In genomic region chr11:76309072-76309471, GRCm38 (mm10) we compare ENCODE assay signal across 15 mouse cellular contexts.
DNase-seq lines count a peak whose midpoint lies in the region; ATAC-seq and TF ChIP-seq lines count a peak whose summit lies in the region.
"Had no signal": no experiment of that assay in that cellular context is flagged by ENCODE, and none has a peak within 500 bp of the region (broad histone marks: within the 10 kb centered on the region; RNA-seq: fewer than 3 reads in every experiment).

No protein-coding gene starts in this region.

- 0 out of 2 replicates have a peak overlapping the region, but pooled peaks have one; percentile 31 for H3K27ac ChIP-seq in kidney, postnatal 0 days
- no peak overlapping the region for H3K27ac ChIP-seq in kidney, adult 2 months (ENCODE audit: insufficient read depth, low read depth, low read length)
- H3K27ac ChIP-seq in embryonic facial prominence, embryonic 10.5 days (replicated peaks): peak overlapping the region; percentile 81
- H3K27ac ChIP-seq in limb, embryonic 12.5 days: peak overlapping the region; percentile 92
- H3K27ac ChIP-seq: hindbrain, embryonic 14.5 days; intestine, embryonic 15.5 days; layer of hippocampus, adult 2 months had no signal

- H3K27me3 ChIP-seq in kidney, postnatal 0 days (ENCODE audit: insufficient read depth, low read length): no peaks in the 10 kb centered on the region
- H3K27me3 ChIP-seq in kidney, adult 2 months (replicated peaks; ENCODE audit: control insufficient read depth, insufficient read depth, low read length): no peaks in the 10 kb centered on the region
- H3K27me3 ChIP-seq in embryonic facial prominence, embryonic 10.5 days (replicated peaks; ENCODE audit: low read depth, poor library complexity, severe bottlenecking): no peaks in the 10 kb centered on the region
- no peaks in the 10 kb centered on the region for H3K27me3 ChIP-seq in limb, embryonic 12.5 days
- H3K27me3 ChIP-seq: intestine, embryonic 15.5 days had no signal

- no peak overlapping the region for H3K4me3 ChIP-seq in kidney, postnatal 0 days (replicated peaks; ENCODE audit: low read depth, low read length)
- no peak overlapping the region for H3K4me3 ChIP-seq in kidney, adult 2 months (ENCODE audit: insufficient read depth, low read depth, low read length)
- no peak overlapping the region for H3K4me3 ChIP-seq in embryonic facial prominence, embryonic 10.5 days
- H3K4me3 ChIP-seq in limb, embryonic 12.5 days (replicated peaks): no peak overlapping the region
- H3K4me3 ChIP-seq: intestine, embryonic 15.5 days; layer of hippocampus, adult 2 months had no signal

- no peak overlapping the region for H3K9ac ChIP-seq in kidney, postnatal 0 days (ENCODE audit: low read depth, low read length)
- H3K9ac ChIP-seq in limb, embryonic 12.5 days (replicated peaks): 0 out of 2 replicates have a peak overlapping the region, but pooled peaks have one; percentile 5
- H3K9ac ChIP-seq: hindbrain, embryonic 14.5 days; intestine, embryonic 15.5 days had no signal

- WGBS in kidney, postnatal 0 days: 31% methylated on average over 6 of the region's 6 CpGs
- WGBS in kidney, adult 2 months: 60% methylated on average over 6 of the region's 6 CpGs
- 23% methylated on average over 6 of the region's 6 CpGs for WGBS in embryonic facial prominence, embryonic 10.5 days
- 12% methylated on average over 6 of the region's 6 CpGs for WGBS in limb, embryonic 12.5 days

- H3K4me2 ChIP-seq in kidney, postnatal 0 days (ENCODE audit: low read length): no peak overlapping the region
- no peak overlapping the region for H3K4me2 ChIP-seq in limb, embryonic 12.5 days
- H3K4me2 ChIP-seq: hindbrain, embryonic 14.5 days; intestine, embryonic 15.5 days; liver, embryonic 11.5 days; midbrain, embryonic 11.5 days had no signal

- no peak for ATAC-seq in kidney, postnatal 0 days (replicated peaks; ENCODE audit: low FRiP score, low read depth)
- no peak for ATAC-seq in limb, embryonic 12.5 days (ENCODE audit: insufficient number of reproducible peaks, insufficient read depth, low FRiP score, low TSS enrichment, low read depth)
- ATAC-seq in CD4-positive, CD25-positive, alpha-beta regulatory T cell, adult 4 months: no peak
- ATAC-seq: intestine, embryonic 15.5 days had no signal

- no peaks in the 10 kb centered on the region for H3K9me3 ChIP-seq in kidney, postnatal 0 days (replicated peaks; ENCODE audit: low read length)
- H3K9me3 ChIP-seq in embryonic facial prominence, embryonic 10.5 days: no peaks in the 10 kb centered on the region
- no peaks in the 10 kb centered on the region for H3K9me3 ChIP-seq in limb, embryonic 12.5 days
- H3K9me3 ChIP-seq: G1E; intestine, embryonic 15.5 days had no signal

- TF ChIP-seq POLR2A in kidney, adult 2 months (IDR thresholded peaks at IDR 0.05; ENCODE audit: low read depth, low read length): no peak

- 0 out of 2 replicates have a peak, but pooled peaks cover 28% of the 10 kb centered on the region for H3K4me1 ChIP-seq in kidney, postnatal 0 days (replicated peaks; ENCODE audit: insufficient read depth, low read length)
- H3K4me1 ChIP-seq in kidney, adult 2 months (ENCODE audit: control insufficient read depth, insufficient read depth, low read length): no peaks in the 10 kb centered on the region
- H3K4me1 ChIP-seq in embryonic facial prominence, embryonic 10.5 days: peaks cover 85% of the 10 kb centered on the region
- peaks cover 91% of the 10 kb centered on the region for H3K4me1 ChIP-seq in limb, embryonic 12.5 days (replicated peaks)

- no peak for DNase-seq in kidney, postnatal 0 days (ENCODE audit: low spot score)
- DNase-seq in kidney, adult 2 months: no peak
- DNase-seq in ES-CJ7 (ENCODE audit: low read depth, low spot score): peak; percentile 86
- no peak for DNase-seq in embryonic facial prominence, embryonic 10.5 days (ENCODE audit: low spot score)
- no peak for DNase-seq in layer of hippocampus, postnatal 10 days (ENCODE audit: low spot score in 2 of 2)
- DNase-seq: gastrocnemius, postnatal 14 days; heart, postnatal 10 days had no signal

- no peaks in the 10 kb centered on the region for H3K36me3 ChIP-seq in kidney, postnatal 0 days (ENCODE audit: insufficient read depth, low read length)
- no peaks in the 10 kb centered on the region for H3K36me3 ChIP-seq in kidney, adult 2 months (ENCODE audit: control insufficient read depth, insufficient read depth, low read length)
- H3K36me3 ChIP-seq in embryonic facial prominence, embryonic 10.5 days (replicated peaks): no peaks in the 10 kb centered on the region
- H3K36me3 ChIP-seq in limb, embryonic 12.5 days: no peaks in the 10 kb centered on the region
- H3K36me3 ChIP-seq: G1E; intestine, embryonic 15.5 days had no signal

- TF ChIP-seq CTCF in kidney, postnatal 0 days (IDR thresholded peaks at IDR 0.05; ENCODE audit: low read depth): no peak
- TF ChIP-seq CTCF in kidney, adult 2 months (conservative IDR thresholded peaks at IDR 0.05; ENCODE audit: insufficient read depth, insufficient read length, low read depth, low read length): no peak
